Mouse (Mus musculus) forebrain, embryonic 10.5 days (tissue): ENCODE data around the gene Nfkbil1. TPM values are rescaled to one million over a fixed set of nuclear protein-coding genes. Genes with fewer than 3 reads are reported as not detected.
A peak's percentile ranks its signal among the peaks of the same experiment; 100 is the strongest.

ENCODE experiments used
- DNase-seq: peaks from one replicate; pipeline ENCODE4 v3.0.0-alpha.2; 2017; ENCODE audit warnings: low spot score; ENCODE audit errors: extremely low spot score
- H3K27ac ChIP-seq: fragments of 300-500 bp; sonication (generic); 2 replicates; pipeline ENCODE4 v1.5.1; 2016; ENCODE audit warnings: mild to moderate bottlenecking
- H3K27me3 ChIP-seq: fragments of 300-500 bp; sonication (generic); 2 replicates; pipeline ENCODE4 v1.6.1; 2016; ENCODE audit warnings: mild to moderate bottlenecking; ENCODE audit not compliant: poor library complexity, severe bottlenecking
- H3K36me3 ChIP-seq: fragments of 300-500 bp; sonication (generic); replicated peaks from 2 replicates; pipeline ENCODE4 v1.6.1; 2016; ENCODE audit warnings: mild to moderate bottlenecking, moderate library complexity
- H3K4me1 ChIP-seq: fragments of 300-500 bp; sonication (generic); 2 replicates; pipeline ENCODE4 v1.6.1; 2016
- H3K4me3 ChIP-seq: fragments of 300-500 bp; sonication (generic); 2 replicates; pipeline ENCODE4 v1.5.1; 2016; ENCODE audit warnings: mild to moderate bottlenecking, moderate library complexity
- H3K9me3 ChIP-seq: fragments of 300-500 bp; sonication (generic); 2 replicates; pipeline ENCODE4 v1.6.1; 2016; ENCODE audit warnings: mild to moderate bottlenecking, moderate library complexity
- WGBS: fragments of 180-500 bp; shearing (Covaris S2); methylation state at CpG from one replicate; pipeline ENCODE4 v1.1.7; 2016; 5-methylcytosine and 5-hydroxymethylcytosine counted together
- polyA plus RNA-seq: library from polyadenylated mRNA; unstranded; fragments of >200 nt; fragmentation: Nextera tagmentation; extraction: Ambion mirVana; gene quantifications from 2 replicates; pipeline ENCODE4 v1.2.1, GENCODE M21; 2016

Nfkbil1 gene
- polyA plus RNA-seq, 1 experiment from 2014 or later, result 10.0 TPM

DNA sequence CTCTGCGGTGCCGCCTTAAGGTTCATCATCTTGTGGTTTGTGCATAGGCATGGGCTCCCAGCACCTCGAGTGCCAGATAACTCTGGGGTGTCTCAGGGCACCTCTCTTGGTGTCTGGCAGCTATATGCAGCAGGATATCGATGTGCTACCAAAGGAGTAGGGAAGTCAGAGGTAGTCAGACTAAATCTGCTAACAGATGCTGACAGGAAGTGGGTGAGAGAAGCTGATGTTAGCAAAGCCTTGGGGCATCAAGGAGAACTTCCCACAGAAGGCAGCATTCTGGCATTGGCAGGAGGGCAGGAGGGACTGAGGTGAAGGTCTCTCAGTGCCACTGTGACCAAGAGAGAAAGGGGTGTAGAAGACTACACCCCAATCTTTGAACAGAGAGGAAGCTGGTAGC lies 45.5 kb downstream of the Nfkbil1 start:
- Histone ChIP-seq H3K4me3 (no peak overlapping the region), H3K27ac (no peak overlapping the region), H3K4me1 (peaks cover 34% of the 10 kb centered on the region), H3K9me3 (no peaks in the 10 kb centered on the region), H3K27me3 (peaks cover 19% of the 10 kb centered on the region), H3K36me3 (no peaks in the 10 kb centered on the region)
- 76% methylated on average over 4 of the region's 4 CpGs for WGBS
- DNase-seq, result no peak

DNA sequence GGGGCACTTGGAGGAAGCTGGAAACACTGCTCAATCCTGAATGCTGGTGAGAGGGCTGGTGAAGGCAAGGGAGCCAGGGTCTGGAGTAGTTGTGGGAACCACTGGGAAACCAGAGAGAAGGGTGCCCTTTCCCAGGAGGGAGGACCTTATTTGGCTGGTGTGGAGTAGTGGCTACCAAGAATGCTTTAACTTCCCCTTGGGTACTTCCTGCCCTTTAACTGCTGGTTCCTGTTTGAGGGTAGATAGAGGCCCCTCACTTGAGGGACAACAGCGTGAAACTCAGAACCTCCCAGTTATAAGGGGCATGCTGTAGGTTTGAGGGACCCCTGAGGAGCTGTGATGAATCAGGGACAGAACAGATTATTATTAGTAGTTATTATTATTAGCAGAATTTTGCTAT lies 46.4 kb downstream of the Nfkbil1 start:
- Histone ChIP-seq H3K27me3 (peaks cover 10% of the 10 kb centered on the region), H3K4me1 (peaks cover 30% of the 10 kb centered on the region), H3K4me3 (no peak overlapping the region), H3K9me3 (no peaks in the 10 kb centered on the region), H3K27ac (0 out of 2 replicates have a peak overlapping the region, but pooled peaks have one; percentile 15), H3K36me3 (no peaks in the 10 kb centered on the region)
- WGBS, result 65% methylated on average over 1 of the region's 1 CpGs
- no peak for DNase-seq

GRCm38 (mm10) chr17:35187959-35188610 lies 47.5 kb downstream of the Nfkbil1 start, which contains the start of gene Lst1:
Lst1 (minus strand) TSS chr17:35188439.
- Histone ChIP-seq H3K36me3 (no peaks in the 10 kb centered on the region), H3K9me3 (no peaks in the 10 kb centered on the region), H3K27me3 (no peaks in the 10 kb centered on the region), H3K27ac (0 out of 2 replicates have a peak within 1 kb of the TSS, but pooled peaks have one; percentile 53), H3K4me1 (peaks cover 27% of the 10 kb centered on the region), H3K4me3 (no peak within 1 kb of the TSS)
- DNase-seq, result no peak
- WGBS, result 80% methylated on average over 7 of the region's 7 CpGs

DNA sequence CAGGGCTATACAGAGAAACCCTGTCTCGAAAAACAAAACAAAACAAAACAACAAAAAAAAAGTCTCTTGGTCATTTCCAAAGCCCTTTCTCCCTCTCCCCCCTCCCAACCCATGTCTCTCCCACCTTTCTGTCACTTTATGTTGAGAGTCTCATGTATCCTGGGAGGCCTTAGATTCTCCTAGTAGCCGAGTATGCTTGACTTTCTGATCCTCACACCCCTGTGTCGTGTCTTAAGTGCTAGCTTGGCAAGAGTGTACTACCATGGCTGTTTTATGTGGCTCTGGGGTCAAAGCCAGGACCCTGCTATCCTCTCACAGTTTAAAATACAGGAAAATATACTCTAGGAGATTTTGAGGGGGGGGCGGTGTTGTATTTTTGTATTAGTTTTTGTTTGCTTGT lies 48.2 kb downstream of the Nfkbil1 start:
- Histone ChIP-seq H3K27me3 (no peaks in the 10 kb centered on the region), H3K9me3 (no peaks in the 10 kb centered on the region), H3K4me1 (peaks cover 27% of the 10 kb centered on the region), H3K4me3 (no peak overlapping the region), H3K27ac (0 out of 2 replicates have a peak overlapping the region, but pooled peaks have one; percentile 53), H3K36me3 (no peaks in the 10 kb centered on the region)
- 79% methylated on average over 4 of the region's 4 CpGs for WGBS
- no peak for DNase-seq

DNA sequence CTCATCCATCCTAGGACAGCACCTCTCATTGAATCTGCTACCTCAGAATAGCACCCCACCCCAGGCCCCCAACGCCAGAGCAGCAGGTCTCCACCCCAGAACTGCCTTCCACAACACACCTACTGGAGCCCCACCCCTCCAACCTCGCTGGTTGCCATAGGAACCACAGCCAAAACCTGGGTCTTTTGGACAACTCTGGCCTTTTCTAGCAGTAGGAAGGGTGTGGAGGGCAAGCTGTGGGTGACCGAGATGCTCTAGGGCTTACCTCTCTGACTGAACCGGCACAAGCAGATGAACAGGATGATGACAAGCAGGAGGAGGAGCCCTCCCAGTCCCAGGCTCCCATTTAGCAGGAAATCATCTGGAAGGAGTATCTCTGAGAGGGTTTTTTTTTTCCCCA lies 48.9 kb downstream of the Nfkbil1 start:
- DNase-seq, result peak; percentile 40
- H3K27ac ChIP-seq, result peak overlapping the region; percentile 86

GRCm38 (mm10) chr17:35185639-35186611 lies 49.7 kb downstream of the Nfkbil1 start:
- Histone ChIP-seq H3K27ac (peak overlapping the region; percentile 86), H3K27me3 (no peaks in the 10 kb centered on the region), H3K4me3 (peak overlapping the region; percentile 57), H3K36me3 (no peaks in the 10 kb centered on the region), H3K4me1 (peaks cover 27% of the 10 kb centered on the region), H3K9me3 (no peaks in the 10 kb centered on the region)
- 4% methylated on average over 18 of the region's 18 CpGs for whole genome bisulfite sequencing
- peak; percentile 62 for DNase-seq

More for the DNA sequence above, 48.9 kb downstream of the Nfkbil1 start:
- H3K36me3 ChIP-seq, result no peaks in the 10 kb centered on the region
- no peaks in the 10 kb centered on the region for H3K27me3 ChIP-seq
- peak overlapping the region; percentile 57 for H3K4me3 ChIP-seq
- H3K4me1 ChIP-seq, result peaks cover 27% of the 10 kb centered on the region
- under 1% methylated on average over 4 of the region's 4 CpGs for WGBS
- no peaks in the 10 kb centered on the region for H3K9me3 ChIP-seq

DNA sequence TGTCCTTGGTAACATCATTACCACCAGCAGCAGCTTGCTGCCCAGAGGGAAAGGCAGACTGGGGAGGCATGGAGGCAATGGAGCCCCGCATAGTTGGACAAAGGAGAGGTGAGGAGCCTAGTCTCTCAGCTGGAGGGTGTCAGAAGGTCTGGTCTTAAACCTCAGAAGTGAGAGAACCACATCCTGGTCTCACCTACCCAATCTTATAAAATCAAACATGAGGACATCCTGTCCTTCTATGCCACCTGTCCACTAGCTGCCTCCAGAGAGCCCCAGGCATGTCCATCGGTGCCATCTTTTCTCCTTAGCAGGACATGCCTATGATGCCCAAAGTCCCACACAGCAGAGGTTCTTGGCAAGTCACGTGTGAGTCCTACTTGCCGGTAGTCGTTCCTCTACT lies 55.5 kb downstream of the Nfkbil1 start:
- H3K27ac ChIP-seq, result no peak overlapping the region
- 0 out of 2 replicates have a peak, but pooled peaks cover 3% of the 10 kb centered on the region for H3K4me1 ChIP-seq
- no peak overlapping the region for H3K4me3 ChIP-seq
- 92% methylated on average over 5 of the region's 5 CpGs for WGBS
- H3K27me3 ChIP-seq, result no peaks in the 10 kb centered on the region
- DNase-seq, result no peak
- H3K36me3 ChIP-seq, result no peaks in the 10 kb centered on the region
- H3K9me3 ChIP-seq, result no peaks in the 10 kb centered on the region

DNA sequence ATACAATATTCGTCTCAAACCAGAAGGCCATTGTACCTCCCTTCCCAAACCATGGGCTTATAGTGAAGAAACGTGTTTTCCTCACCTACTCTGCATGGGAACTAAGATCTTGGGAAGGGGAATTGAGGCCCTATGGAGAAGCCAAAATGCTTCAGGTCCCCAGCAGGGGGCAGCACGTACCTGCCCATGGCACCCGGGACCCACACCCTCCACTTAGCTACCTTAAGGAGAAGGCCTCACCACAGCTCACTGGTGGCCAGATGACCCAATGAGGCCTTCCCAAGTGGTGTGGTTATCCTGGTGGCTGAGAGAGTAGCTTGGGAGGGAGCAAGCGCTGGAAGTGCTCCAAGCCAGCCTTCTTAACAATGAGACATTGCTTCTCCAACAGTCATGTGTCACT lies 57.1 kb downstream of the Nfkbil1 start:
- Histone ChIP-seq H3K27me3 (no peaks in the 10 kb centered on the region), H3K9me3 (no peaks in the 10 kb centered on the region), H3K36me3 (no peaks in the 10 kb centered on the region), H3K4me3 (no peak overlapping the region), H3K27ac (no peak overlapping the region), H3K4me1 (0 out of 2 replicates have a peak, but pooled peaks cover 3% of the 10 kb centered on the region)
- peak; percentile 64 for DNase-seq
- WGBS, result 16% methylated on average over 5 of the region's 5 CpGs

DNA sequence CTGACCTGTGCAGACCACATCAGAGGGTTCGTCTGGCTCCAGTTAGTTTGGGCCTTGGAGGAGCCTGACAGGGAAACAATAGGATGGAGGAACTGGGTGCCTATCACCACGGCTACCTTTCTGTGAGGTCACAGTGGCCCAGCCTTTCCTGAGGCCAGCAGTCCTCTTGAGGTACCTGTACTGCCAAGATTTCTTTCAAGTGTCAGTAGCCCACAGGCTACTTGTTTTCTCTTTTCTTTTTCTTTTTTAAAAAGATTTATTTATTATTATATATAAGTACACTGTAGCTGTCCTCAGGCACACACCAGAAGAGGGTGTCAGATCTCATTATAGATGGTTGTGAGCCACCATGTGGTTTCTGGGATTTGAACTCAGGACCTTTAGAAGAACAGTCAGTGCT lies 59.6 kb downstream of the Nfkbil1 start, which contains the start of gene Aif1:
Gene Aif1, minus strand, starts transcription at position 101 of the 400 bp plus-strand sequence.
- H3K27me3 ChIP-seq, result no peaks in the 10 kb centered on the region
- DNase-seq, result no peak
- no peak within 1 kb of the TSS for H3K27ac ChIP-seq
- H3K4me3 ChIP-seq, result no peak within 1 kb of the TSS
- H3K9me3 ChIP-seq, result no peaks in the 10 kb centered on the region
- H3K36me3 ChIP-seq, result no peaks in the 10 kb centered on the region
- WGBS, result 57% methylated on average over 2 of the region's 2 CpGs
- H3K4me1 ChIP-seq, result 0 out of 2 replicates have a peak, but pooled peaks cover 3% of the 10 kb centered on the region

- H3K9me3 ChIP-seq, result no peaks in the 10 kb centered on the region
- no peak for DNase-seq
- H3K4me1 ChIP-seq, result 0 out of 2 replicates have a peak, but pooled peaks cover 3% of the 10 kb centered on the region
- H3K27ac ChIP-seq, result no peak overlapping the region
- H3K36me3 ChIP-seq, result no peaks in the 10 kb centered on the region
- no peak overlapping the region for H3K4me3 ChIP-seq
- 81% methylated on average over 6 of the region's 6 CpGs for WGBS
- H3K27me3 ChIP-seq, result no peaks in the 10 kb centered on the region
These were observed 60.2 kb downstream of the Nfkbil1 start for GRCm38 (mm10) chr17:35175382-35175781.

DNA sequence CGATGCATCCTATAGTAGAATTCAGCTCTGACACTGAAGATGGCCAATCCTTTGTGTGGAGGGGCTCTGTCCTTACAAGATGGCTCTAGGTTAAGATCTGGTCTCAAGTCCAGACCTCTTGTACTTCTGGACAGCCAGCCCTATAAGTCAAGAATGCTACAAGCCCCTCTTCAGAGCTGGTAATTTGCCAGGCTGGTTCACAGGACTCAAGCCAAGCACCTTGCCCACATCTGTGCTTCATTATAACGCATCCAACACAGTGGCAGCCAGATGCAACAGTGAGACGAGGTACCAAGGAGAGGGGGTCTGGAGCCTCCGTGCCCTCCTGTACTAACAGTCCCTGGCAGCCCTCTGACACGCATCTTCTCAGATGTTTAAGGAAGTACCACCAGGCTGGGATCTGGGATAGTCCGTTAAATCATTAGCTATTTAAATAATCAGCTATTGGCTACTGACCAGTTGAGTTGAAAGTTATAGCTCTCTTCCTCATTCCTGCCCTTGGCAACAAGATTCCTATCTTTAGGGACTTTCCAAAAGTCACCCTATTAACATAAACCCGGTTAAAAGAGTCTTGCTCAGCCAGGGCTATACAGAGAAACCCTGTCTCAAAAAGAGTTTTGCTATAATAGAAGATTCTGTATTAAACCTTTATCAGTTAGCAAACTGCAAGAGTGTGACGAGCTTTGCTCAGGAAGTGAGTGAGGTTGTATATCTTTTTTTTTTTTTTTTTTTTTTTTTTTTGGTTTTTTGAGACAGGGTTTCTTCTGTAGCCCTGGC lies 61.2 kb downstream of the Nfkbil1 start:
- 79% methylated on average over 8 of the region's 8 CpGs for WGBS
- Histone ChIP-seq H3K4me1 (0 out of 2 replicates have a peak, but pooled peaks cover 3% of the 10 kb centered on the region), H3K9me3 (no peaks in the 10 kb centered on the region), H3K27me3 (no peaks in the 10 kb centered on the region), H3K36me3 (no peaks in the 10 kb centered on the region), H3K4me3 (no peak overlapping the region), H3K27ac (no peak overlapping the region)
- no peak for DNase-seq

DNA sequence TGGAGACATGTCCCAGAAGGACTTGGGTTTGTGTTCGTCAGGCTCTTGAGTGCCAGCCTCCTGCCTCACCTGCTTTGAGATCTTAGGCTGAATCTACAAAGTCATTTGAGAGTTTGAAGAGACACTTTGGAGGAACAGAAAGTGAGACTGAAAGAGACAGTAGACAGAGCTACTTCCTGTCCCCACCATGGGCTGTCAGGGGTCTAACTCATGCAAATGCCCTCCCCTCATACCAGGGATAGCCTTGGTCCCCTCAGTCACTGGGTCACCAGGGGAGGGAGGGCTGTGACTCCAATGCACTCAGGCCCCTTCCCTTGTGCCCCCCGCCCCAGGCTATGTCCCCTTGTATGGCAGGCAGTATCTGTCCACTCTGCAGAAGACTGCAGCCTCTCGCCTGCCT lies 62.3 kb downstream of the Nfkbil1 start:
- no peaks in the 10 kb centered on the region for H3K9me3 ChIP-seq

More for the DNA sequence above, 62.3 kb downstream of the Nfkbil1 start:
- H3K4me3 ChIP-seq, result no peak overlapping the region
- H3K4me1 ChIP-seq, result 0 out of 2 replicates have a peak, but pooled peaks cover 3% of the 10 kb centered on the region
- 77% methylated on average over 3 of the region's 3 CpGs for WGBS
- H3K27ac ChIP-seq, result no peak overlapping the region
- DNase-seq, result no peak
- no peaks in the 10 kb centered on the region for H3K27me3 ChIP-seq
- H3K36me3 ChIP-seq, result no peaks in the 10 kb centered on the region
